Mouse (Mus musculus): ENCODE data around the gene Rasip1.
A peak's percentile ranks its signal among the peaks of the same experiment; 100 is the strongest.

The Rasip1 gene

GRCm38 (mm10) chr7:45682144-45683126, 55.1 kb downstream of the Rasip1 start:
- DNase-seq (ENCODE audit: low read depth in 2 of 2, low spot score in 2 of 2), result peak; percentile 69 to 79

- DNase-seq (ENCODE audit: low read depth in 2 of 2, low spot score in 2 of 2), result peak in 1 of 2 experiments; percentile 30
Observed at GRCm38 (mm10) chr7:45683396-45684050, 56.2 kb downstream of the Rasip1 start, which contains the start of gene Ntn5. Gene Ntn5 (plus strand): TSS chr7:45684022.

GRCm38 (mm10) chr7:45685811-45686210, 58.5 kb downstream of the Rasip1 start:
- no peak for DNase-seq (ENCODE audit: low read depth in 2 of 2, low spot score in 2 of 2)

- DNase-seq (ENCODE audit: low read depth in 2 of 2, low spot score in 2 of 2), result no peak
Observed at GRCm38 (mm10) chr7:45686841-45687240, 59.6 kb downstream of the Rasip1 start.
